Mouse (Mus musculus) natural killer cell, adult 2 months (primary cell): ENCODE results near the gene Gm7849.
"Not testable (repeated sequence)": the region's sequence is repeated elsewhere in the genome, so short reads cannot be mapped to it uniquely, and the experiment has no call there.

ENCODE experiments used
- DNase-seq, 2 experiments: peaks; one replicate each; pipeline ENCODE4 v3.0.0; 2022; ENCODE audit warnings: low spot score in 2 of 2

Gm7849 gene

DNA sequence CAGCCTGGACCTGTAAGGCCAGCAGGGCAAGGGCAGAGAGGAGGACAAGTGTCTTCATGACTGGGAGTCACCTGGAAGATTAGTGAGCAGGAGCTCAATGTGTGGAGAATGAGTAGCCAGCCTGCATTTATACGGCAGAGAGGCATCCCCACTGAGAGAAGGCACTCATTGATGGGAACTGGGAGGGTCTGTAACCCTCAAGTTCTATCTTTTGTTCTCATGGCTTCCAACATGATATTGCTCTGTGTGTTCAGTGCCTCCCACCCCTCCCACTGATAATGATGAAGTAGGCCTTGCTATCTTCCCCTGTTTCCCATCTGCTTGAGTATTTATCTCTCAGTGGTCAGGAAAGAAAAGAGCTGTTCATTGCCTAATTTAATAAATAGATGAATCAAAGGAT lies at the start of gene Gm7849:
Gm7849 (minus strand) TSS at position 101 of the 400 bp plus-strand sequence.
- not testable (repeated sequence) for DNase-seq

DNA sequence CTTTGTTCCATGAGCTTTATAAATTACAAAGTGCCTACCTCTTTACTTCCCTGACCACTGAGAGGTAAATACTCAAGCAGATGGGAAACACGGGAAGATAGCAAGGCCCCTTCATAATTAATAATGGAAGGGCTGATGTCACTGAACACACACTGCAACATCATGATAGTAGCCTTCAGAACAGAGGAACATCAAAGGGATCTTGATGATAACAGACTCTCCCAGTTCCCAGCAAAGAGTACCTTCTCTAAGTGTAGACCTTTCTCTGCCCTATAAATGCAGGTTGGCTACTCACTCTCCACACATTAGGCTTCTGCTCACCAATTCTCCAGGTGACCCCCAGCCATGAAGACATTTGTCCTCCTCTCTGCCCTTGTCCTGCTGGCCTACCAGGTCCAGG lies 29.2 kb downstream of the Gm7849 start, which contains the start of gene Defa36:
Defa36 (plus strand) TSS at position 301 of the 400 bp plus-strand sequence.
- DNase-seq, result not testable (repeated sequence)
